Mouse (Mus musculus) megakaryocyte, embryonic 14.5 days (primary cell): ENCODE measurements around the gene Mex3a.

Source experiments
- FLI1 ChIP-seq: IDR thresholded peaks from 2 replicates; pipeline ENCODE4 v1.6.1; 2012; ENCODE audit warnings: low read length, inconsistent platforms, mixed read lengths
- GATA1 ChIP-seq: IDR thresholded peaks from 3 replicates; pipeline ENCODE4 v1.6.1; 2012; ENCODE audit warnings: mixed read lengths, low read length, inconsistent platforms, borderline replicate concordance

DNA sequence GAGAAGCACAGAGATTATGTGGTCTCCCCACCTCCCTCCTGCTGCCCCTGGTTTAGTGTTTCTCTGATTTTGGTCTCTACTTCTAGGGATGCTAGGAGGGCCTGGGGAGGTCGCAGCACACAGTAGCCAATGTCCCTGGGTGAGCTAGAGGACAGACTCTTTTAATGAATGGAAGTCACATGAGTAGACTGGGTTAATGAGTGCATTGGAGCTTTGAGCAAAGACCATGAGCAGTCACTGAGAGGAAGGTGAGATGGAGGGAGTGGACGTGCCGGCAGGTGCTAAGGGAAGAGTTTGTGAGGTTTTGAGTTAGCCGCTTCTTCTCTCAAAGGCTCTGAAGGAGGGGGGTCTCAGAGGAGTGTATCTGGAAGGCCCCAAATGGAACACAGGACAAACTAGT lies 3.3 kb downstream of the Mex3a start:
- no peak for TF ChIP-seq FLI1
- TF ChIP-seq GATA1: no peak
